Mouse (Mus musculus): Measurements from ENCODE around the gene Cds1. TPM values are rescaled to one million over a fixed set of nuclear protein-coding genes. Genes with fewer than 3 reads are reported as not detected.
A peak's percentile ranks its signal among the peaks of the same experiment; 100 is the strongest.

The Cds1 gene
- polyA plus RNA-seq, 1 experiment, result 23.6 TPM

- WGBS, result 66% methylated on average over 17 of the region's 17 CpGs
- no peak for TF ChIP-seq CTCF (IDR thresholded peaks at IDR 0.05; ENCODE audit: insufficient read depth, low read length)
- TF ChIP-seq POLR2A (IDR thresholded peaks at IDR 0.05; ENCODE audit: borderline replicate concordance, extremely low read depth, low read depth, low read length), result no peak
- H3K4me1 ChIP-seq (ENCODE audit: control insufficient read depth, insufficient read depth, low read length), result peaks cover 2% of the 10 kb centered on the region; the same call in 1 of the 2 replicates
- DNase-seq, result no peak
- H3K4me3 ChIP-seq (replicated peaks; ENCODE audit: extremely low read depth, low read depth, low read length), result no peak overlapping the region
Measured at GRCm38 (mm10) chr5:101821491-101822310, 56.8 kb downstream of the Cds1 start.

- TF ChIP-seq CTCF (IDR thresholded peaks at IDR 0.05; ENCODE audit: insufficient read depth, low read length), result no peak
- TF ChIP-seq POLR2A (IDR thresholded peaks at IDR 0.05; ENCODE audit: borderline replicate concordance, extremely low read depth, low read depth, low read length), result no peak
- 51% methylated on average over 6 of the region's 6 CpGs for WGBS
- H3K4me3 ChIP-seq (replicated peaks; ENCODE audit: extremely low read depth, low read depth, low read length), result no peak overlapping the region
- DNase-seq, result no peak
- H3K4me1 ChIP-seq (ENCODE audit: control insufficient read depth, insufficient read depth, low read length), result peaks cover 2% of the 10 kb centered on the region; the same call in 1 of the 2 replicates
Measured at GRCm38 (mm10) chr5:101822311-101822670, 57.4 kb downstream of the Cds1 start.

GRCm38 (mm10) chr5:101825111-101825911 is 60.4 kb downstream of the Cds1 start:
- H3K4me3 ChIP-seq (replicated peaks; ENCODE audit: extremely low read depth, low read depth, low read length), result no peak overlapping the region
- WGBS, result 47% methylated on average over 13 of the region's 13 CpGs
- DNase-seq, result no peak
- H3K4me1 ChIP-seq (ENCODE audit: control insufficient read depth, insufficient read depth, low read length), result peaks cover 2% of the 10 kb centered on the region; the same call in 1 of the 2 replicates
- TF ChIP-seq POLR2A (IDR thresholded peaks at IDR 0.05; ENCODE audit: borderline replicate concordance, extremely low read depth, low read depth, low read length) (no peak), CTCF (IDR thresholded peaks at IDR 0.05; ENCODE audit: insufficient read depth, low read length) (no peak)

GRCm38 (mm10) chr5:101826531-101826970 is 61.6 kb downstream of the Cds1 start:
- no peak overlapping the region for H3K4me3 ChIP-seq (replicated peaks; ENCODE audit: extremely low read depth, low read depth, low read length)
- H3K4me1 ChIP-seq (ENCODE audit: control insufficient read depth, insufficient read depth, low read length), result peaks cover 2% of the 10 kb centered on the region; the same call in 1 of the 2 replicates
- TF ChIP-seq CTCF (IDR thresholded peaks at IDR 0.05; ENCODE audit: insufficient read depth, low read length), result no peak
- no peak for TF ChIP-seq POLR2A (IDR thresholded peaks at IDR 0.05; ENCODE audit: borderline replicate concordance, extremely low read depth, low read depth, low read length)
- DNase-seq, result peak; percentile 24
- WGBS, result 7% methylated on average over 15 of the region's 15 CpGs

GRCm38 (mm10) chr5:101827477-101827876 is 62.5 kb downstream of the Cds1 start:
- TF ChIP-seq POLR2A (IDR thresholded peaks at IDR 0.05; ENCODE audit: borderline replicate concordance, extremely low read depth, low read depth, low read length) (no peak), CTCF (IDR thresholded peaks at IDR 0.05; ENCODE audit: insufficient read depth, low read length) (no peak)
- DNase-seq, result no peak
- WGBS, result 42% methylated on average over 12 of the region's 12 CpGs
- Histone ChIP-seq H3K4me1 (ENCODE audit: control insufficient read depth, insufficient read depth, low read length) (peaks cover 2% of the 10 kb centered on the region; the same call in 1 of the 2 replicates), H3K4me3 (replicated peaks; ENCODE audit: extremely low read depth, low read depth, low read length) (no peak overlapping the region)

- WGBS, result 71% methylated on average over 3 of the region's 3 CpGs
- DNase-seq, result no peak
Measured at GRCm38 (mm10) chr5:101828932-101829331, 64.0 kb downstream of the Cds1 start.

GRCm38 (mm10) chr5:101830180-101830579 is 65.2 kb downstream of the Cds1 start:
- TF ChIP-seq POLR2A (IDR thresholded peaks at IDR 0.05; ENCODE audit: borderline replicate concordance, extremely low read depth, low read depth, low read length) (no peak), CTCF (IDR thresholded peaks at IDR 0.05; ENCODE audit: insufficient read depth, low read length) (no peak)
- H3K4me3 ChIP-seq (replicated peaks; ENCODE audit: extremely low read depth, low read depth, low read length), result no peak overlapping the region
- WGBS, result 68% methylated on average over 8 of the region's 8 CpGs
- H3K4me1 ChIP-seq (ENCODE audit: control insufficient read depth, insufficient read depth, low read length), result peaks cover 2% of the 10 kb centered on the region; the same call in 1 of the 2 replicates
- DNase-seq, result no peak

More at GRCm38 (mm10) chr5:101828932-101829331, 64.0 kb downstream of the Cds1 start:
- H3K4me1 ChIP-seq (ENCODE audit: control insufficient read depth, insufficient read depth, low read length), result peaks cover 2% of the 10 kb centered on the region; the same call in 1 of the 2 replicates
- H3K4me3 ChIP-seq (replicated peaks; ENCODE audit: extremely low read depth, low read depth, low read length), result no peak overlapping the region
- TF ChIP-seq CTCF (IDR thresholded peaks at IDR 0.05; ENCODE audit: insufficient read depth, low read length) (no peak), POLR2A (IDR thresholded peaks at IDR 0.05; ENCODE audit: borderline replicate concordance, extremely low read depth, low read depth, low read length) (no peak)

GRCm38 (mm10) chr5:101832042-101832441 is 67.1 kb downstream of the Cds1 start:
- H3K4me3 ChIP-seq (replicated peaks; ENCODE audit: extremely low read depth, low read depth, low read length), result no peak overlapping the region
- DNase-seq, result no peak
- TF ChIP-seq CTCF (IDR thresholded peaks at IDR 0.05; ENCODE audit: insufficient read depth, low read length) (no peak), POLR2A (IDR thresholded peaks at IDR 0.05; ENCODE audit: borderline replicate concordance, extremely low read depth, low read depth, low read length) (no peak)
- WGBS, result 95% methylated on average over 6 of the region's 6 CpGs
- no peaks in the 10 kb centered on the region; the same call in 1 of the 2 replicates for H3K4me1 ChIP-seq (ENCODE audit: control insufficient read depth, insufficient read depth, low read length)

GRCm38 (mm10) chr5:101832991-101833390 is 68.1 kb downstream of the Cds1 start:
- H3K4me3 ChIP-seq (replicated peaks; ENCODE audit: extremely low read depth, low read depth, low read length), result no peak overlapping the region
- WGBS, result 82% methylated on average over 5 of the region's 5 CpGs
- TF ChIP-seq CTCF (IDR thresholded peaks at IDR 0.05; ENCODE audit: insufficient read depth, low read length) (no peak), POLR2A (IDR thresholded peaks at IDR 0.05; ENCODE audit: borderline replicate concordance, extremely low read depth, low read depth, low read length) (no peak)
- DNase-seq, result no peak
- no peaks in the 10 kb centered on the region; the same call in 1 of the 2 replicates for H3K4me1 ChIP-seq (ENCODE audit: control insufficient read depth, insufficient read depth, low read length)
